Mouse (Mus musculus) adipocyte (in vitro differentiated cells): ENCODE data around the gene Hist2h3c2.
"Not testable (repeated sequence)": the region's sequence is repeated elsewhere in the genome, so short reads cannot be mapped to it uniquely, and the experiment has no call there.

Experiments
- DNase-seq: peaks from one replicate; pipeline ENCODE4 v3.0.0-alpha.2; 2016; ENCODE audit warnings: low spot score

Gene Hist2h3c2

DNA sequence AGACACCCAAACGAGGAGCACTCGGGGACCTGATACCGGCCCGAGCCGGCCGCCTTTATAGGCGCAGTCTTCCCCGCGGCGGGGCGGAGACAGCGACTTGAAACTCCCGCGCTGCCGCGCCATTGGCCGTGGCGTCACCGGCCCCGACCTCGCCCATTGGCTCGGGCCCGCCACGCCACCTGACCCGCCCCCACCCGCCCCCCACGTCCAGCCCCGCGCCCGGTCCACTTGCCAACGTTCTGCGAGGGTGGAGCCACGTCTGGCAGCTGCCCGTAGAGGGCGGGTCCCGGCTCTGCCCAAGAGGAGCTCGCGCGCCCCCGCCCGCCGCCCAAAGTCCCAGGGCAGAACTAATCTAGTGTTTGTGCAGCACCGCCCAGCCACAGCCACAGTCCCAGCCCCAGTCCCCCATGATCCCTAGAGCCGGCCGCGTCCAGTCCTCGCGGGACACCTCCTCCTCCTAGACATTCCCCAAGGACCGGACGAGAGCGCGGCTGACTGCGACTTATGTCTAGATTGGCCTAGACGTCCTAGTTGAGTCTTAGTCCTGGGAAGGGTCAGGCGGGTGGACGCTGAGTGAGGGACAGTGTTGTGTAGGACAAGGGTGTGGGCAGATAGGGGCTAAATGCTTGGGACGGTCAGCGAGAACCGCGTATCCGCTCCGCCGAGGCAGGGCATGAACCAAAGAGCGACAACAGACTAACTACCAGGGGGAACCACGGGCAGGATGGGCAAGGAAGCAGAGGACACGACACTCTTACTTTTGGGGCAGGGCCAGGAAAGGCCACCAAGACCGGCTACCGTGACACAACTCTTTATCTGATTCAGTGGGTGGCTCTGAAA, at the start of gene Hist2h3c2:
Gene Hist2h3c2, minus strand, starts transcription at position 174 of the 840 bp plus-strand sequence.
- not testable (repeated sequence) for DNase-seq

GRCm38 (mm10) chr3:96287334-96287733, 48.4 kb upstream of the Hist2h3c2 start:
- not testable (repeated sequence) for DNase-seq

- peak; percentile 50 for DNase-seq
Observed at GRCm38 (mm10) chr3:96284457-96284856, 45.5 kb upstream of the Hist2h3c2 start.

DNA sequence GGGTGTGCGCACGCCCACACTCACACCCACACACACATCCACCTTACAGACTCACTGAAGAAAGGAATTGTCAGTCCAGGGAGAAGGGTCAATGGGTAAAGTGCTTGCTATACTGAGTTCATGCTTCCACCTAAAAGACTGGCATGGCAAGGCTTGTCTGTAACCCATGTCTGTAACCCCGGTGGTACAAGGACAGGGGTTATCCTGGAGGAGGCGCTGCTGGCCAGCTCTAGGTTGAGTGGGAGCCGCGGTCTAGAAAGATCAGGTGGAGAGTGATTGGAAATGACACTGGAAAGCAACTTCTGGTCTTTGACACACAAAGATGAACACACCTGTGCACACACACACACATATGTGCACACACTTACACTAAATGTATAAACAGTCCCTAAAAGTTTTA, 41.7 kb upstream of the Hist2h3c2 start:
- DNase-seq: peak; percentile 38

- DNase-seq: peak; percentile 74
Observed at GRCm38 (mm10) chr3:96277800-96278624, 39.1 kb upstream of the Hist2h3c2 start.

- peak; percentile 45 for DNase-seq
Observed at GRCm38 (mm10) chr3:96277428-96277799, 38.5 kb upstream of the Hist2h3c2 start.

- peak; percentile 32 for DNase-seq
Observed at GRCm38 (mm10) chr3:96273591-96274465, 34.9 kb upstream of the Hist2h3c2 start.

DNA sequence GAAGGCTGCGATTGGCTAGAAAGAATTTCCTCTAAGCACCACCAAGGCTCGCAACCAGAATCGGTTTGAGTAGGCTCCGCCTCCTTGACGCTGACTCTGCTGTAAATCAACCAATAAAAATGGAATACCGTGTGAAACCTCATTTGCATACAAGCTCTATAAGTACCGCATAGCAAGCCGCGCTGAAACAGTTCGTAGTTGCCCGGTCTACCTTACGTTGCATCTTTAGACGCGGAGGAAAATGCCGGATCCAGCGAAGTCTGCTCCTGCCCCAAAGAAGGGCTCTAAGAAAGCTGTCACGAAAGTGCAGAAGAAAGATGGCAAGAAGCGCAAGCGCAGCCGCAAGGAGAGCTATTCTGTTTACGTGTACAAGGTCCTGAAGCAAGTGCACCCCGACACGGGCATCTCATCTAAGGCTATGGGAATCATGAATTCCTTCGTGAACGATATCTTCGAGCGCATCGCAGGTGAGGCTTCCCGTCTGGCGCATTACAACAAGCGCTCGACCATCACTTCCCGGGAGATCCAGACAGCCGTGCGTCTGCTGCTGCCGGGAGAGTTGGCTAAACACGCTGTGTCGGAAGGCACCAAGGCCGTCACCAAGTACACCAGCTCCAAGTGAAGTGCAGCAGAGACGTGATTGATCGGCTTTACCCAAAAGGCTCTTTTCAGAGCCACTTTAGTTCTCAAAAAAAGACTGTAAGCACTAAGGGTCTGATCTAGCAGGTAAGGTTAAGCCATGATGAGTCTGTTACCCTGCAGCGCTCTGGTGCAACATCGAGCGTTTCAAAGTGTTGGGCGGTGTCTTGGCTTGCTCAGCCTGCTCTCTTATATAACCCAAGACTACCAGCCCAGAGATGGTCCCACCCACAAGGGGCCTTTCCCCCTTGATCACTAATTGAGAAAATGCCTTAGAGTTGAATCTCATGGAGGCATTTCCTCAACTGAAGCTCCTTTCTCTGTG, 30.9 kb upstream of the Hist2h3c2 start, which contains the start of gene Hist2h2bb:
Gene Hist2h2bb, plus strand, starts transcription at position 242 of the 964 bp plus-strand sequence.
- DNase-seq: peak; percentile 98

GRCm38 (mm10) chr3:96268776-96269378, 29.9 kb upstream of the Hist2h3c2 start:
- DNase-seq: not testable (repeated sequence)

DNA sequence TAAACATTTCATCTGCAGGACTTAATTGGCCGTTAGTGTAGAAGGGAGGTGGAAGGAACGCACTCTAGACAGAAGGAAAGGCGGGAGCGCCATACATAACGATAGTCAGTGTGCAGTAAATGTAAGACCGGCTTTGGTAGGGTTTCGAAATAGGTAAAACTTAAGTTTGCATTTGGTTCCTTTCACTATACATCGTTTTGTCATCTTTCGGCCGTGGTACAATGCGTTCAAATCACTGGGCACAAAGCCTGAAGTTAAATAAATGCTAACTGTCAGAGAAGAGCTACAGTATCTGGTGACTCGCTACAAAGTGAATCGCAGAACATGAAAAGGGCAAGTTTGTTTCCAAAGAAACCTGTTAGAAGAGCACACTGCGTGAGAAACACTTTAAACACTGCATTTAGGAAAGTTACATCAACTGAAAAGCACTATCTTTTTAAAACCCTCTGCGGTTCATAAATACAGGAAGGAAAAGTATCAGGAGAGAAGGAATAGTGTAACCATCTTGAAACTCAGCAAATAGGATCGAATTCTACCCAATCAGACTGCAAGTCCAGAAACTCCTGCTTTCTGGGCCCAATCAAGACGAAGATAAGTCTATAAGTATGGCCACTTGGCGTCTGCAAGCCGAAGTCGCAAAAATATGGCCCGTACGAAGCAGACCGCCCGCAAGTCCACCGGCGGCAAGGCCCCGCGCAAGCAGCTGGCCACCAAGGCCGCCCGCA, 29.3 kb upstream of the Hist2h3c2 start, which contains the start of gene Hist2h3b:
Gene Hist2h3b, plus strand, starts transcription at position 604 of the 725 bp plus-strand sequence.
- peak; percentile 90 for DNase-seq

- no peak for DNase-seq
Observed at GRCm38 (mm10) chr3:96267541-96267940, 28.6 kb upstream of the Hist2h3c2 start.

- no peak for DNase-seq
Observed at GRCm38 (mm10) chr3:96266132-96266710, 27.3 kb upstream of the Hist2h3c2 start.

DNA sequence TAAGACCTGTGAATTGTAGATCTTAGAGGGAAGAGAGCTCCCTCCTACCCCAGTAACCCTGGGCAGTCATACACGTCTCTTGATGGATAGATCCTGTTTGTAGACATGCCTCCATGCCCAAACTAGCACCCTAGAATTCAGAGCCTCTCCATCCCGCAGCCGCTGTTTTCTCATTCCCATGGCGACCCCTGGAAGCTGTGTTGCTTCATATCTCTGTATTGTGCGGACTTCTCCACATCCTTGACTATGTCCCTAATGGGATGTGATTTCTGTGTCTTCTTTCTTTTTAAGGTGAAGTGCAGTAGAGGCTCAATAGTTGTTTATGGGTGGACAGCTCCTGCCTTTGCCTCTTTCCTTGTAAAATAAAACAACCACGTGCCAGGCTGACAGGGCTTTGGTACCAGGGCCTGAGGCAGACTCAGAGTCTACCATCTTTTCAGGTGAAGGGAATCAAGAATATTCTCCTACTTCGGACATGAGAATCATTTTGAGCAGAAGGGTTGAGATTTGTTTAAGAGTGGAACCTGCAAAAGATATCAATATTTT, 25.6 kb upstream of the Hist2h3c2 start:
- no peak for DNase-seq

DNA sequence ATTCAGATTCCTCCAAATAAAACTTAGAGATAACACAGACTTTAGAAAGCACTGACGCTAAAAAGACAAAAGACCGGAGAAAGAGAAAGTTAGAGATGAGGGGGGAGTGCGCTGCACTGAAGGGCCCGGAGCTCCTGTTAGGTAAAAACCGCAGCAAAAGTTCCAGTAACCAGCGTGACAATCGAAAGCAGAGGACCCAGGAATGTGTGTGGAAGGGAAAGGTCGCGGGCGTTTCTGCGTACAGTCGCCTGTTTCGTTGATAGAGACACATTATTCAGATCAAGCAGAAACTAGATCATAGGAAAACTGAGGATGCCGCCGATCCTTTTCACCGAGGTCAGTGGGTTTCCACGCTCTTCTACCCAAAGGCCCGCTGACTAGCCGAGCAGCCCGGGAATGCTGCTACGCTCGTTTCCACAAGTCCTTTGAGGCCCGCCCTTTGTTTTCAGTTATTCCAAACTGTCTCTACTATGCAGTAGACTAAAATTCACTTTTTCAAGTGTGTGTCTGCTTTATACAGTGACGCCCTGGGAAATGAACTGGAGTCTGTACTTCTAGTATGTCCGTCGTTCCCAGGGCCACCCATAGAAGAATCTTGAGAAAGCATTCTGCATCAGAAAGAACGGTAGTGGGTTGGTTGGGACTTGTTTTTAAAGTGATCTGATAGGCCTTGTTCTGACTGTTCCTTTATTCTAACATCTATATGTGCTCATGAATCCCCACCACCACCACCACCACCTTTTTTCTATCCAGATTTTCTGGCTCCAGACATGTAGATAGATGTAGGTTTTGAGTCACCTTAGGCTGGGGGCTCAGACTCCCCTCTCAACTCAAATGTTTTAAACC, 24.9 kb upstream of the Hist2h3c2 start:
- peak; percentile 83 for DNase-seq

DNA sequence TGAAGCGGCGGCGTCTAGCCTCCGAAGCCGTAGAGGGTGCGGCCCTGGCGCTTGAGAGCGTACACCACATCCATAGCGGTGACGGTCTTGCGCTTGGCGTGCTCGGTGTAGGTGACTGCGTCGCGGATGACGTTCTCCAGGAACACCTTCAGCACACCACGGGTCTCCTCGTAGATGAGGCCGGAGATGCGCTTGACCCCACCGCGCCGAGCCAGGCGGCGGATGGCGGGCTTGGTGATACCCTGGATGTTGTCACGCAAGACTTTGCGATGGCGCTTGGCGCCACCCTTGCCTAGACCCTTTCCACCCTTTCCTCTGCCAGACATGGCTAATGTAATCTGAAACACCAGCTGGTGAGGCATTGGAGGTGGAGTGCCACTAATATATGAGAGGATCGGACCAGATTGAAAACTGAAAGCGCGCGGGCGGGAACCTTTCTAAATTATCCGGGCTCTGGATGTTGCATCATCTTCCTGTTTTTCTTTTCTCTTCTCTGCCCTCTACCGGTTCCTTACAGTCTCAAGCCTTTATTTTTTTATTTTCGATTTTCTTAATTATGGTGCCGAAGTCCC, 24.1 kb upstream of the Hist2h3c2 start, which contains the start of gene Hist2h4:
Gene Hist2h4, minus strand, starts transcription at position 333 of the 572 bp plus-strand sequence.
- DNase-seq: peak; percentile 99

GRCm38 (mm10) chr3:96262216-96262875, 23.4 kb upstream of the Hist2h3c2 start:
- DNase-seq: peak; percentile 94

- DNase-seq: no peak
Observed at GRCm38 (mm10) chr3:96261623-96262022, 22.7 kb upstream of the Hist2h3c2 start.
